Mouse (Mus musculus): ENCODE measurements around the gene Exosc2.

The Exosc2 gene

DNA sequence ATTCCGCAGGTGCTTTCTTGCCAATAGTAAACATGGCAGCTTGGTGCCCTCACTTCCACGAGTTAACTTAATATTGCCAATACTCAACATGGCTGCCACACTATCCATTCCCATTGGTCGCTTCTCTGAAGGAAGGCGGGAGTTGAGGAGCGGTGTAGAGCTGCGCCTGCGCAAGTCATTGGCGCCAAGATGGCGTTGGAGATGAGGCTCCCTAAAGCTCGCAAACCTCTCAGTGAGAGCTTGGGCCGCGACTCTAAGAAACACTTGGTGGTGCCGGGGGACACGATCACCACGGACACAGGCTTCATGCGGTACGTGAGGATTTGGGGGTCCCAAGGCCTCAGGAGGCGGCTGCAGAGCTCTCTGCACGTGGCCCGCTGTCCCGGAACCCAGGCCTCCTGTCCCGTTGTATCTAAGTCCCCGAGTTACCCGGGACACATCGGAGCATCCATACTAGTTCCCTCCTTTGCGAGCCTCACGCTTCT is at the start of gene Exosc2:
TSS of gene Exosc2 (plus strand) at position 165 of the 485 bp plus-strand sequence.
- in situ Hi-C loops (cut with MboI, MseI) = no loop called here

- in situ Hi-C loops (cut with MboI, MseI) = no loop called here
These were observed 37.0 kb upstream of the Exosc2 start for GRCm38 (mm10) chr2:31633531-31633930.

- in situ Hi-C loops (cut with MboI, MseI) = no loop called here
These were observed 35.0 kb upstream of the Exosc2 start for GRCm38 (mm10) chr2:31635281-31636137.

GRCm38 (mm10) chr2:31636138-31636741 is 34.3 kb upstream of the Exosc2 start:
- in situ Hi-C loops (cut with MboI, MseI) = no loop called here

GRCm38 (mm10) chr2:31636742-31637141 is 33.8 kb upstream of the Exosc2 start:
- in situ Hi-C loops (cut with MboI, MseI) = no loop called here

GRCm38 (mm10) chr2:31637311-31637710 is 33.2 kb upstream of the Exosc2 start:
- in situ Hi-C loops (cut with MboI, MseI) = no loop called here

DNA sequence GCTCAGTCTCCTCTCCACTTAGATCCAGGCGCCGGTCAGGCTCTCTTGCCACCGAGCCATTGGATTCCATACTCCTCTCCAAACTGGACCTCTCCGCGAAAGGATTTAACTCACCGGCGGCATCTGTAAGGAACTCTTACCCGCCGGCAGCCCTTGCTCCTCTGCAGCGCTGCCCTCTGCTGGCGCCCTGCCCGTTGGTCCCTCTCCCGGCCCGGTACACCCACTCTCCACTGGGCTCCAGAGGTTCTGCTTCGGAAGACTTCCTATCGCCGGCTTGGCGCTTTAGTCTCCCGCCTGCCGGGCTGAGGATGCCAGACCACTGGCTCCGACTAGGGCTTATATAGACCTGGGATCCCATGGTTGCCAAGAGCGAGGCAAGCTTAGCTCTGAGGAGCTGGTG is 32.7 kb upstream of the Exosc2 start:
- in situ Hi-C loops (cut with MboI, MseI) = no loop called here

DNA sequence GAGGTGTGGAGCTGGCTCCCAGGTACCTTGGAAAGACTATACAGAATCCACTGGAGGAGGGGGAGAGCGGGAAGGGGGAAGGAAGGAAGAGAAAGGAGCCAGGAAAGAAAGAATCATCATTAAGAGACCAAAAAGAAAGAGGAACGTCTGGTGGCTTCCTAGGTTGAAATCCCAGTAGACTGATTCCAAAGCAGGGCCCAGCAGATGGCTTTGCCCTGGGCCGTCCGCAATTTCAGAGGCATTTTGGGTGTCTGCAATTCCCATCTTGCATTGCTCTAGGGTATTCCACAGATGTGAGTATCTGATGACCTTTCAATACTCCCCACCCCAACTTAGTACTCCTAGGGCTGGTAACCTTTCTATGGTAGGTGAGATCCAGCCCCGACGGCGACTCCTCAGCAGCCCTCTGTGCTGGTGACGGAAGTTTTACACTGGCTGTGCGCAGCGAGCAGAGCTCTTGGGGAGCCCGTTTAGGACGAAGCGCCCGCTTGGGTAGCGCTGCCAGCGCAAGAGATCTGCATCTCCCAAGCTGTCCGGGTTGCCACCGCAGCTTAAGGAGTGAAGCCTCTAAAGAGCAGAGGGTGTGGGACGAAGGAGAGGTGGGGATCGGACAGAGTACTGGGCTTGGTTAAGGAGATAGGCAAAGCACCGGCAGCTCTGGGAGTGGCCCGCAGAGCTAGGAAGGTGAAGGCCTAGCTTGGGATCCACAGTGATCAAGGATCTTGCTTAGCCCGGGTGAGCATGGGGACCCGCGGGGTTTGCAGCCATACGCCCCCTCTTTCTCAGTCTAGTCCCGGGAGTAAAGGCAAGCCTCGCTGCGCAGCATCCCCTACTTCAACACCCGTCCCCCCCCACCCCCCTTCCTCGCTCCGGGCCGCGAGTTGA is 31.7 kb upstream of the Exosc2 start:
- in situ Hi-C loops (cut with MboI, MseI) = no loop called here

DNA sequence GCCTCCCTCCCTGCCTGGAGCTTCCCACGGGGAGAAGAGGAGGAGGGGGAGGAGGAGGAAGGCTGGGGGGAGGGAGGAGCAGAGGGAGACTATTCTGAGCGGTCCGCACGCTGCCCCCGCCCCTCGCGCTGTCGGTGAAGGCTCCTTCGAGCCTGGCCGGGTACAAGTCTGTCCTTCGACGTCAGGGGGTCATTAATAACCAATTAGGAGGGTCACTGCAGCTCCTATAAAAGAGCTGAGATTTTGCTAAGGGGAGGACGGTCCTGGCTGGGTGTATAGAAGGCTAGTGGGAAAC is 31.1 kb upstream of the Exosc2 start:
- in situ Hi-C loops (cut with MboI, MseI) = no loop called here

- in situ Hi-C loops (cut with MboI, MseI) = loop anchor here (10.0 kb wide), 2 partner anchors 155 to 695 kb away; no protein-coding TSS in a partner anchor
These were observed 30.5 kb upstream of the Exosc2 start, which contains the start of gene Prdm12 for GRCm38 (mm10) chr2:31639901-31640608. Prdm12 (plus strand) TSS chr2:31640037.

GRCm38 (mm10) chr2:31640609-31641507 is 29.7 kb upstream of the Exosc2 start:
- in situ Hi-C loops (cut with MboI, MseI) = loop anchor here (10.0 kb wide), 2 partner anchors 156 to 694 kb away; no protein-coding TSS in a partner anchor

DNA sequence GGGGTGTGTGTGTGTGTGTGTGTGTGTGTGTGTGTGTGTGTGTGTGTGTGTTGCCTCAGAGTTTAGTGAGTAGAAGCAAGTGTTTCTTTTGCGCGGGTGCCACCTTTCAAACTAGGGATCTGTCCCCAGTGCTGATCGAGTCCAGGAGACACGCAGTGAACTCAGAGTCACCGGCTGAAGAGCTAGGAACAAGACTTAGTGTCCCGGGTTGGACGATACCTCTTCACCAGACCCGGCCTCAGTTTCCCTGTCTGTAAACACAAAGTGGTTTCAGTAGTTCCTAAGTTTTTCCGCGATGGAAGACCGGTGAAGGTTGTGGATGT is 29.0 kb upstream of the Exosc2 start:
- in situ Hi-C loops (cut with MboI, MseI) = loop anchor here (10.0 kb wide), 2 partner anchors 157 to 693 kb away; no protein-coding TSS in a partner anchor

DNA sequence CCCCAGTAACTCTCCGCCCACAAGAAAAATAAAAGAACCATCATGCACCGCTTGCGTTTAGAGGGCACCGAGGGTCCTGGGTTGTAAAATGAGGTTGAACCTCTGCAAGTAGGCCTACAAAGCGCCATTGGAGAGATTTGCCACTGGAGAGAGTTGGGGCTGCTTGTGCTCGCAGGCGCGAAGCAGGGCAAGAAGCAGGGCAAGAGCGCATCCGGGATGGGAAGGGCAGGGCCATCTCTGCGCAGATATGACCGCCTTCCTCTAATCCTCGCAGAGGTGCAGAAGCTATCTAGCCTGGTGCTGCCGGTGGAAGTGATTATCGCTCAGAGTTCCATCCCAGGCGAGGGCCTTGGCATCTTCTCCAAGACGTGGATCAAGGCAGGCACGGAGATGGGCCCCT is 28.6 kb upstream of the Exosc2 start:
- in situ Hi-C loops (cut with MboI, MseI) = loop anchor here (10.0 kb wide), 2 partner anchors 157 to 693 kb away; no protein-coding TSS in a partner anchor

DNA sequence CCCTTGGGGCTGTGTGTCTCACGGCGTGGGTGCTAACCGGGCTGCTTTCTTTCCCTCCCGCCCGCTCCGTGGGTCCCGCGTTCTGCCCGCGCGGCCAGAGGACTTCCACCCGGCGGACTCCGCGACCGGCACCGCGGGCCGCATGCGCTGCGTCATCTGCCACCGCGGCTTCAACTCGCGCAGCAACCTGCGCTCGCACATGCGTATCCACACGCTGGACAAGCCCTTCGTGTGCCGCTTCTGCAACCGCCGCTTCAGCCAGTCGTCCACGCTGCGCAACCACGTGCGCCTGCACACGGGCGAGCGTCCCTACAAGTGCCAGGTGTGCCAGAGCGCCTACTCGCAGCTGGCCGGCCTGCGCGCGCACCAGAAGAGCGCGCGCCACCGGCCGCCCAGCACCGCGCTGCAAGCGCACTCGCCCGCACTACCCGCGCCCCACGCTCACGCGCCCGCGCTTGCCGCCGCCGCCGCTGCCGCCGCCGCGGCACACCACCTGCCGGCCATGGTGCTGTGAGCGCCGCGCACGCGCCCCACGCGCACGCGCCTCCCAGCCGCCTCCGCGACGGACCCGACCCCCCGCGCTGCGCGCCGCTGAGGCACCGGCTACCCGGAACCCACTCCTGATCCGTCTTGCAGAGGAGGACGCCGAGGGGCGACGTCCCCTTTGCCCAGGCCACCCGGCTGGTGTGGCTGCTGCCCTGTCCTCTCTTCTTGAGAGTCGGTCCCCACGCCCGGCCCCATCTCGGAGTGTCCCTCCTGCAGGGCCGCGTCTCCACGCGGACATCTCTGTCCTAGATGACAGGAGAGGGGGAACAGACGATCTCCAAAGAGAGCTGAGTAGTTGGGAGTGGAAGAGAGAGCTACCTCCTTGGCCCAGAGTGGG is 16.3 kb upstream of the Exosc2 start:
- in situ Hi-C loops (cut with MboI, MseI) = loop anchor here in 1 of 2 experiments (10.0 kb wide), 2 partner anchors 169 to 459 kb away; no protein-coding TSS in a partner anchor

DNA sequence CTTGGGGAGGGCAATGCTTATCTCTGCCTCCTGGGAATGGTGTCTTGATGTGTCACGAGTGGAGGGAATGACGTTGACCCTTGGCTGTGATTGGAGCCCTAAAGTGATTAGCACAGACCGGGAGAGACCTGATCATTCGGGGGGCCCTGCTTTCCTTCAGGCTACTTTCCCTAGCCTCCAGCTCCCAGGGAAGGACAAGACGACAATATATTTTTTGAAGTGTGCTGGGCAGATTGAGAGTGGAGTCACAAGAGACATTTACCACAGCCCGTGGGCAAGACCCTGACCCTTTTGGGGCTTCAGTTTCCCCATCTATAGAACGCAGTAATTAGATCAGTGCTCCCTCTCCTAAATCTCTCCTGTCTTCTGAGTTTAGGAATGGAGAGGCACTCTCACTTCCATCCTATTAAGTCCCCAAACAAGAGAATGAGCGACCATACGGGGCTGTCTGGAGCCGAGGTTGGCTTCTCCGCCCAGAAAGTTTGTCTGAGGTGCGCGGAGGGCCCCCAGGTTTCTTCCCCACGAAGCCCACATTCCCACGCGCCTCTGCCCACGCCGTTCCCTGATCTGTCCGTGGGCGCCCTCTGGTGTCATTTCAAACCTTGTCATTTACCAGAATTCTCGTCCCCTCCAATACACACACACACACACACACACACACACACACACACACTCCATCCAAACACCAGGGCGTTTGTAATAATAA is 15.5 kb upstream of the Exosc2 start:
- in situ Hi-C loops (cut with MboI, MseI) = loop anchor here in 1 of 2 experiments (10.0 kb wide), 2 partner anchors 170 to 460 kb away; no protein-coding TSS in a partner anchor

- in situ Hi-C loops (cut with MboI, MseI) = loop anchor here in 1 of 2 experiments (10.0 kb wide), 2 partner anchors 172 to 462 kb away; no protein-coding TSS in a partner anchor
These were observed 14.1 kb upstream of the Exosc2 start for GRCm38 (mm10) chr2:31656374-31656773.

GRCm38 (mm10) chr2:31662939-31663803 is 7.3 kb upstream of the Exosc2 start:
- in situ Hi-C loops (cut with MboI, MseI) = no loop called here
